Mouse (Mus musculus) kidney, adult 2 months (tissue): ENCODE data around the gene Lfng.

Experiments
- CTCF ChIP-seq: fragments of 200-500 bp; conservative IDR thresholded peaks from 2 replicates; pipeline ENCODE4 v1.5.1; 2011; ENCODE audit warnings: low read depth, mild to moderate bottlenecking, control low read depth, low read length, moderate library complexity, mixed read lengths; ENCODE audit not compliant: insufficient read depth, insufficient read length
- POLR2A ChIP-seq: fragments of 200-500 bp; IDR thresholded peaks from one replicate; pipeline ENCODE4 v1.6.1; 2011; ENCODE audit warnings: low read depth, low read length, control low read depth

DNA sequence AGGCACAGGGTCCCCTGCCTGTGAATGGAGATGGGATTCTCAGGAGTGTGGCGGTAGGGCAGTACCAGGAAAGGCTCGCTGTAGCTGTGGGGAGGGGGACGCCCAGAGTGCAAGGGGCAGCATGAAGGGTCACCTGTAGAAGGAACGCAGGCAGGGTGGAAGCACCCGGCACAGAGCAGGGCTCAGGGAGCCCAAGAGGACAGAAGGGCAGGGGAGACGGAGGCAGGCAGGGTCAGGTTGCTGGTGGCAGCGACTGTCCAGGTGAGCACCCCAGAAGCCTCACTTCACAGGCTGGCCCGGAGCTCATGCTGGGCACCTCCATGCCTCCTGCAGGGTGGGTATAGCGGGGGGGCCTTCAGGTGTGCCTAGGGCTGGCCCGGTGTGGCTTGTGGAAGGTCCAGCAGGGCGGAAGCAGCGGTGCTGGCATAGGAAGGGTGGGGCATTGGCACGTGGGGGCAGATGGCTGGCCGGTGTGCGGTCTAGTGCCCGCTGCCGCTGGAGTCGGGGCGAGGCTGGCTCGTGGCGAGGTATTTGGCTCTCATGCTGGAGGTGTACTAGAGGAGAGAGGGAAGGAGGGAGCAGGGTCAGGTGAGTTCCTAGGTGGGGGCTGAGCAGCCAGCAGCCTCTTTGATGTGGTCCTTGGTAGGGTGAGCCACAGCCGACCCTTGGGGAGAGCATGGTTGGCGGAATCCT, 16.0 kb downstream of the Lfng start:
- TF ChIP-seq CTCF (no peak), POLR2A (no peak)
